Mouse (Mus musculus) stomach, postnatal 0 days (tissue): ENCODE data around the gene Sec22b.

Source experiments
- CTCF ChIP-seq: IDR thresholded peaks from 2 replicates; pipeline ENCODE4 v1.5.1; 2016; ENCODE audit warnings: antibody characterized with exemption, low read depth, mild to moderate bottlenecking, moderate library complexity
- EP300 ChIP-seq: optimal IDR thresholded peaks from 2 replicates; pipeline ENCODE3; 2016; ENCODE audit warnings: antibody characterized with exemption

GRCm38 (mm10) chr3:97940511-97941204 is 39.7 kb downstream of the Sec22b start:
- TF ChIP-seq CTCF (no peak), EP300 (no peak)
